Mouse (Mus musculus) lung, postnatal 10 days (tissue): ENCODE data around the gene Cst6.

Source experiments
- DNase-seq: peaks from one replicate; pipeline ENCODE4 v3.0.0; 2021

The Cst6 gene

DNA sequence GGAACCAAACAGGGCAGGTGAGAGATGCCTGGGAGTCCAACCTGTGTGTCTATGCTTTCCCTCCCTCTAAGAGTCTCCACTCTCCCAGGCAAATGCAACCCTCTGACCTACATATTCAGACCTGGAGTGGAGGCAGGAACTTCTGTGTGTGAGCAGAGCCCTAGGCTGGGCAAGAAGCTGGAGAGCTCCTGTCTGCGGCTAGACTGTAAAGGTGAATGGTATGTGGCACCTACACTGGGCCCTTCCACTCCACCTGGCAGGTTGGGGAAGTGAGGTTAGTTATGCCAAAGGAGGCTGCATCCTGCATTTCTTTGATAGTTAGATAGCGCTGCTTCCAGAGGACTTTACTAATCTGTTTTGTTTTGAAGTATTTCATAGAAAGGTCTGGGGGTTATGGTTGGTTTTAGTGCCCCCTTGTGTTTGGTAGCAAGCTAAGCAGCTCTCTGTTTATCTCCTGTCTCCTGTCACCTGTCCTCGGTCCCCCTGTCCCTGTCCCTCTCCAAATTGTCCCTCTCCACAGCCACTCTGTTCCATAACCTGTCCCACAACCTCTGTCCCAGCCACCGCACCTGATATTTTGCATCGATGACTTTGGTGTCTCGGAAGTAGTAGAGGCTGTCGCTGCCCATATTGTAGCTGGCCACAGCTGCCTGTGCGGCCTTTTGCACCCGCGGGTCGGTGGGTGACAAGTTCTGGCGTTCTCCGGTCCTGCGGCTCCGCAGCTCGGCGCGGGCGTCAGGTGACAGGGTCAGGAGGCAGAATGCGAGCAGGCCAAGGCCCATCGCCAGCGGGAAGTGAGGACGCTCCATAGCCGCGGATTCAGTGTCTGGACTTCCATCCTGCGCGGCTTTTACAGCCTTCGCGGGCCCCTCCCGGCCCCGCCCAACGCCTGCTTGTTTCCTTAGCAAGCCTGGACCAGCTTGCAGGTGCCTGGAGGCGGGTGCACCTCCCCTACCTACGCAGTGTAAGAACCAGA is 560 bp downstream of the Cst6 start:
- peak; percentile 22 for DNase-seq

DNA sequence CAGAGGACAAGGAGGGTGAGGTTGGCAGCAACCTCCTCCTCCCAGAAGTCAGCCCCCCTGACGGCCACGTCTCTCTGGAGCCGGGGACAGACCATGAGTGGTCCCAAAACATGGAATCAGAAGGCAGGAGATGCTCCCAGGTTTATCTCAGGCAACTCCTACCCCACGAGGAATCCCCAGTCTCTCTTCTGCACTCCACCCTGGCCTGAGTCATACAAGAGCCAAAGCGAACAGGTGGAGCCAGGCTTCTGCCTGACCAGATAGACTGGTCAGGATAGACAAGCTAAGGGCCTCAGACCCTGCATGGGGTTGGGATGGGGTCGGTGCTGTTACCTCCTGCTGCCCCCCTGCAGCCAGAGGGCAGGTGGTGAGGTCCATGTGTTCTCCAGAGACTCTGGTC is 1.3 kb downstream of the Cst6 start:
- no peak for DNase-seq

- no peak for DNase-seq
Observed at GRCm38 (mm10) chr19:5345297-5346131, 3.9 kb downstream of the Cst6 start.

- DNase-seq = no peak
Observed at GRCm38 (mm10) chr19:5341360-5341759, 8.0 kb downstream of the Cst6 start.

- DNase-seq = peak; percentile 85
Observed at GRCm38 (mm10) chr19:5337975-5338374, 11.4 kb downstream of the Cst6 start.

- no peak for DNase-seq
Observed at GRCm38 (mm10) chr19:5335441-5335840, 13.9 kb downstream of the Cst6 start, which contains the start of gene Catsper1. TSS of gene Catsper1 (plus strand) at chr19:5335741.

- peak; percentile 13 for DNase-seq
Observed at GRCm38 (mm10) chr19:5334741-5335140, 14.6 kb downstream of the Cst6 start.

DNA sequence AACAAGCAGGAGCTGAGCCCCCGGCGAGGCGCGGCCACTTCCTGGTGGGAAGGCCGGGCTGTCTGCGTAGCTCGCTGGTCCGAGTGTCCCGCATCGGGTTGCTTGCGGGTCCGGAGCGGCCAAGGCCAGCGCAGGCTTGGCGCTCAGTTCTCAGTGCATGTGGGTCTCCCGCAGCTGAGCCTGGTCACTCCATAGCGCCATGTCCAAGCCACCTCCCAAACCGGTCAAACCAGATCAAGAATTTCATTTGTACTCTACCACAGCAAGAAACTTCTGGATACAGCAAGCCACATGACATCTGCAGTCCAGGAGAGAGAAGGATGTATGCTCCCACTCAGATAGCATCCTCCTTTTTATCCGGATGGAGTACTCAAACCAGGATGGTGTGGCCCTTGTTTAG is 21.4 kb downstream of the Cst6 start:
- DNase-seq = no peak

DNA sequence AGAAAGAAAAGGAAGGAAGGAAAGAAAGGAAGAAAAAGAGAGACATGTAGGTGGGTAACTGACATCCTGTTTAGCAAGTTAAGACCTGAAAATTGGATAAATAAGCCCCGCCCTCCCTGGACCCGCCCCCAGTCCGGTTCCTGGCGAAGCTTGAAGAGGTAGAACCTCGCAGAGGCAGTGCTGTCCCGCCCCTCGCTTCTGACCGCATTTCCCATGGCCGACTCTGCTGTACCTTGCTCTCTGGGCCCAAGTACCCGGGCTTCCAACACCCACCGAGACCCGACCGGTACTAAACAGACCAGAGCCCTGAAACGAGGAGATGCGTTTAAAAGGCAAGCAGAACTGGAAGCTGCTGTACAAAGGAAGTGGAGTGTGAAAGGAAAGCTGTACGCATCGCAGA is 25.6 kb downstream of the Cst6 start:
- peak; percentile 33 for DNase-seq

- DNase-seq = no peak
Observed at GRCm38 (mm10) chr19:5313189-5313588, 36.2 kb downstream of the Cst6 start.

DNA sequence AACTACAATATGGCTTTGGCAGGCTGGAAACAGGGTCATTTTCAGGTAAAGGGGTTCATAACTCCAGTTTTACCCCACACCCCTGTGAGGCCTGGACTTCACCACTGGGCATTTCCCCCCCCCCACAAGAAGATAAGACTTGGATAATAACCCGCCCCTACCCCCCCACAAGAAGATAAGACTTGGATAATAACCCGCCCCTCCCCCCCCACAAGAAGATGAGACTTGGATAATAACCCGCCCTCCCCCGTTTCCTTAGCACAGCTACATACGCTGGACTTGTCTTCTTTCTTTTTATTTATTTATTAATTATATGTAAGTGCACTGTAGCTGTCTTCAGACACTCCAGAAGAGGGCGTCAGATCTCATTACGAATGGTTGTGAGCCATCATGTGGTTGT is 40.3 kb downstream of the Cst6 start:
- DNase-seq = no peak

GRCm38 (mm10) chr19:5306968-5307734 is 42.2 kb downstream of the Cst6 start:
- peak; percentile 21 for DNase-seq

DNA sequence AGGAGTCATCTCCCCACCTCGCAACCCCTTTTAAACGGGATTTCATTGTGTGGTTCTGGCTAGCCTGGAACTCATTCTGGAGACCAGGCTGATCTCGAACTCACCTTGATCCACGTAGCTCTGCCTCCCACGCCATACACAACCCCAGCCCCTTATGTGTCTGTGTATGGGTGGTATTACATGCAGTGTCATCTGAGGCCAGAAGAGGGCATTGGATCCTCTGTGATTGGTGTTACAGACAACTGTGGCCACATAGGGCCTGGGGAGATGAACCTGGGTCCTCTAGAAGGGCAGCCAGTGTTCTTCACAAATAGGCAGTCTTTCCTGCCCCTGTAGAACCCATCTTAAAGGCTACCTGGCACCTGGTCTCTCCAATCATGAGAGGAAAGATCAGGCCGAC is 43.1 kb downstream of the Cst6 start:
- no peak for DNase-seq

DNA sequence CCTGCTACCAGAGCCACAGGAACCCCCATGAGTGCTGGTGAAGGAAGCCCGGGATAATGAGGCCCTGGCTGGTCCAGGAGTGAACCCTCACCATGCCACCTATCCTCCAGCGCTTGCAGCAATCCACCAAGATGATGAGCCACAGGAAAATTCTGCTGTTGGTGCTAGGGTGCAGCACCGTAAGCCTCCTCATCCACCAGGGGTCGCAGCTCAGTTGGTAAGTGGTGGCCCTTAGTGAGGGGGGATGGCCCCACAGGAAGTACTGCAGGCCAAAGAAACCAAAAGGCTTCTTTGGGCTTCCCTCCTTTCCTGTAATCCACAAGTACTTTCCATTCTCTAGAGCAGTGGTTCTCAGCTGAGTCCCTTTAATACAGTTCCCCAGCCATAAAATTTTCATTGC is 46.9 kb downstream of the Cst6 start:
- peak; percentile 75 for DNase-seq

DNA sequence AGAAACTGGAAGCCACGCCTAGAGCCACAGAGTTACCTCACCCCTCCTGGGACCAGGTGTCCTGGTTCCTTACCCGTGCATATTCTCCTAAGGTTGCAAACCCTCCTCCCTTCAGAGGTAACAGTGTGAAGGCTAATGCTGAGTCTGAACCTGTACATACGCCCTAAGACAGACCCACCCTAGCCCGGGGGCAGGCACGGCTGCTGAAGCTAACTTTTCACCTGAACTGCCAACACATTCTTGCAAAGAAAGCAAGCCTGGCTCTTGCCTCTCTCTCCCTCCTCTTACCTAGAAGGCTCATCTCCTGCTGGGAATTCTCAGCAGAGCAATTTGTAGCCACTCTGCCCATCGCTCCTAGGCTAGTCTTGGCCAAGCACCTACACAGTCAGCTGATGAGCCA is 48.8 kb downstream of the Cst6 start:
- no peak for DNase-seq

GRCm38 (mm10) chr19:5297903-5298800 is 51.2 kb downstream of the Cst6 start, which contains the start of gene Gal3st3:
TSS of gene Gal3st3 (plus strand) at chr19:5298331.
- no peak for DNase-seq

DNA sequence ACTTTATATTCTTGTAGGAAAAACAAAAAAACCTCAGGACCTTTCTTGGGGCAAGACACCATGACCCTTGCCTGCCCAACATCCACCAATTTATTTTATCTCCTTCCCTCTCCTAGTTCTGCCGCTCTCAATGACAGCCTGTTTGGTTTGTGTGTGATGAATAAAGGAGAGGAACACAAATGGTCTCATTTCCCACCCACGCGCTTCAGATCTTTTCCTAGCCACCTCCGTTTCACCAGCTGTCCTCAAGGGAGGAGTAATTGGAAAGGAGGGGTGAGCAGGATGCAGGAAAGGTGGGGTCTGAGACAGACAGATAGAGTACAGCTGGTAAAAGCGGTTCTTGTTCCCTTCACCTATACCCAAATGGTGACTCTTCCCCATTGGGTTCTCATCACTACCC is 52.7 kb downstream of the Cst6 start:
- no peak for DNase-seq

DNA sequence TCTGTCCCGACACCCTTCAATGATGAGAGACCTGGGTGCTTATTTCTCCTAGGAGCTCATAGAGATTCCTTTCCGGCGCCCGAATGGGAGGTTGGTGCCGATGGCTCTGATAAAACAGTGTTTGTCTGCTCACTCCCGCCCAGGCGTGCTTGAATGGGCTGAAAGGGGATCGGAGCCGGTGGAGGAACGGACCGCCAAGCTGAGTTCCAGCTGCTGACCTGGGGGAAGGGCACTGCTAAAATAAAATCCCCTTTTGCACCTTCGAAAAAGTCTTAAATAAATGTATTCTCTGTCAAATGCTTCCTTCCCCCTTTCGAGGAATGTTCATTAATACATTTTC is 53.7 kb downstream of the Cst6 start:
- no peak for DNase-seq

GRCm38 (mm10) chr19:5294972-5295735 is 54.2 kb downstream of the Cst6 start, which contains the start of gene Sf3b2:
TSS of gene Sf3b2 (minus strand) at chr19:5295455.
- DNase-seq = peak; percentile 100
